Mouse (Mus musculus) right cerebral cortex, adult 2 months (tissue): ENCODE results near the gene Gdf11.

Experiments
- DNase-seq, 2 experiments: peaks; one replicate each; pipeline ENCODE4 v3.0.0; 2021 to 2022; ENCODE audit warnings: low spot score in 2 of 2

The Gdf11 gene

GRCm38 (mm10) chr10:128895437-128895836, 3.9 kb upstream of the Gdf11 start:
- peak; percentile 84 to 86 for DNase-seq

GRCm38 (mm10) chr10:128892246-128892645, 728 bp upstream of the Gdf11 start:
- no peak for DNase-seq

- DNase-seq: no peak
Observed at GRCm38 (mm10) chr10:128890383-128891295, 879 bp downstream of the Gdf11 start.

- DNase-seq: no peak
Observed at GRCm38 (mm10) chr10:128889846-128890245, 1.7 kb downstream of the Gdf11 start.

GRCm38 (mm10) chr10:128888941-128889827, 2.3 kb downstream of the Gdf11 start:
- no peak for DNase-seq

GRCm38 (mm10) chr10:128882067-128882466, 9.5 kb downstream of the Gdf11 start:
- DNase-seq: no peak

GRCm38 (mm10) chr10:128878811-128879210, 12.7 kb downstream of the Gdf11 start:
- DNase-seq: no peak

- no peak for DNase-seq
Observed at GRCm38 (mm10) chr10:128878291-128878690, 13.2 kb downstream of the Gdf11 start.

- no peak for DNase-seq
Observed at GRCm38 (mm10) chr10:128870341-128870740, 21.2 kb downstream of the Gdf11 start.

GRCm38 (mm10) chr10:128866518-128866917, 25.0 kb downstream of the Gdf11 start:
- DNase-seq: no peak

GRCm38 (mm10) chr10:128866042-128866441, 25.5 kb downstream of the Gdf11 start:
- no peak for DNase-seq

GRCm38 (mm10) chr10:128861176-128861575, 30.3 kb downstream of the Gdf11 start:
- no peak for DNase-seq

- DNase-seq: no peak
Observed at GRCm38 (mm10) chr10:128850339-128850738, 41.2 kb downstream of the Gdf11 start.

GRCm38 (mm10) chr10:128848426-128848825, 43.1 kb downstream of the Gdf11 start:
- no peak for DNase-seq

- DNase-seq: no peak
Observed at GRCm38 (mm10) chr10:128846664-128847063, 44.9 kb downstream of the Gdf11 start.

- no peak for DNase-seq
Observed at GRCm38 (mm10) chr10:128845516-128845915, 46.0 kb downstream of the Gdf11 start.

- no peak for DNase-seq
Observed at GRCm38 (mm10) chr10:128843260-128843659, 48.3 kb downstream of the Gdf11 start.

- no peak for DNase-seq
Observed at GRCm38 (mm10) chr10:128840612-128841011, 50.9 kb downstream of the Gdf11 start.

GRCm38 (mm10) chr10:128839434-128839833, 52.1 kb downstream of the Gdf11 start:
- DNase-seq: no peak

- DNase-seq: no peak
Observed at GRCm38 (mm10) chr10:128837400-128837799, 54.1 kb downstream of the Gdf11 start.
